Mouse (Mus musculus): ENCODE measurements around the gene 3830406C13Rik. TPM values are rescaled to one million over a fixed set of nuclear protein-coding genes. Genes with fewer than 3 reads are reported as not detected.

Gene 3830406C13Rik
- total RNA-seq, 2 experiments from 2014 or later: 29.0 to 43.3 TPM

DNA sequence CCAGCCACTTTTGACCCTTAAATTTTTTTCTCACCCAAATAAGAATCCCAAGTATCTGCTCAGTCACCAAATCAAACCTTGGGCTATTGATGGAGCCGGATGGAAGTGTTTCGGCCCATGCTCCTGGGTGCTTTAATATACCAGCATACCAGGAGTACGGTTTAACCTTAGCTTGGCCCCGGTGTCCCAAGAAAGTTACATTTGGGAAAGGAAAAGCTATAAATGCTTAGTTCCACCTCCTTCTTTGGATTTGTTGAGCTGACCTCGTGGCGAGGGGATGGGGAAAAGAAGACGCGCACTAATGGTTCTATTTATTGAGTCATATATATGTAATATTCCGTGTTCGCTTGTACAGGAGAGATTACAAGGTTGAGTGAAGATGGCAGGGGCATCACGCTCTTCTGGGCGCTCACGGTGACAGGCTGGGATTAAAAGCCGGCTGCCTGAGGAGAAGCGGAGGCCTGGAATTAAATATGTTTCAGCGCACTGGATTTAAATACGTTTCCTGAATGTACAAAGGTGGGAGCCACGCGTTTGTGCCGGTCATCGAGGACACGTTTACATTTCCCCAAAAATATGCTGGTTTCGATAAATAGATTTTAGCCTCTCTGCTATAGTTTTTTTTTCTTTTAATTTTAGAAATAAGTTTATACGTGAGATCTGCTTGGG, 58.0 kb downstream of the 3830406C13Rik start:
- DNase-seq (ENCODE audit: low spot score in 2 of 2): peak in 1 of 2 experiments; percentile 35

- DNase-seq (ENCODE audit: low spot score in 2 of 2): peak; percentile 49 to 53
These were observed 58.6 kb downstream of the 3830406C13Rik start for GRCm38 (mm10) chr14:12342458-12343131.

DNA sequence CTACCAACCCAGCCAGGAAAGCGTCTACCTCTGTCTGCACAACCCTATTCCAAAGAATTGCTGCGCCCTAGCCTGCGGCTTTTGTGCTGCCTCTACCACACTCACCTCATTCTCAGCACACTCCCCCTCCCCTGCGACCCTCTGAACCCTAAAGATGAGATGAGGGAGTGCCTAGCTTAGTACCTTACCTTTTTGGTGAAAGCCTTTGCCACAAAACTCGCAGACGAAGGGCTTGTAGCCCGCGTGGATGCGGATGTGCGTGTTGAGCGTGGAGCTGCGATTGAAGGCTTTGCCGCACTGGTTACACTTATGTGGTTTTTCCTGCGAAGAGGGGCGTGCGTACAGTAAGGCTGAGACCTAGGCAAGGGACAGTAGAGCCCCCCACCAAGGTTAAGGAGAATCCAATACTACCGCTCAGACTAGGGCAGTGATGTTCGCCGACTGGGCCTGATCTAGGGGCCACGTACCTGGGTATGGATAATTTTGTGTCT, 59.5 kb downstream of the 3830406C13Rik start:
- peak; percentile 52 to 59 for DNase-seq (ENCODE audit: low spot score in 2 of 2)

DNA sequence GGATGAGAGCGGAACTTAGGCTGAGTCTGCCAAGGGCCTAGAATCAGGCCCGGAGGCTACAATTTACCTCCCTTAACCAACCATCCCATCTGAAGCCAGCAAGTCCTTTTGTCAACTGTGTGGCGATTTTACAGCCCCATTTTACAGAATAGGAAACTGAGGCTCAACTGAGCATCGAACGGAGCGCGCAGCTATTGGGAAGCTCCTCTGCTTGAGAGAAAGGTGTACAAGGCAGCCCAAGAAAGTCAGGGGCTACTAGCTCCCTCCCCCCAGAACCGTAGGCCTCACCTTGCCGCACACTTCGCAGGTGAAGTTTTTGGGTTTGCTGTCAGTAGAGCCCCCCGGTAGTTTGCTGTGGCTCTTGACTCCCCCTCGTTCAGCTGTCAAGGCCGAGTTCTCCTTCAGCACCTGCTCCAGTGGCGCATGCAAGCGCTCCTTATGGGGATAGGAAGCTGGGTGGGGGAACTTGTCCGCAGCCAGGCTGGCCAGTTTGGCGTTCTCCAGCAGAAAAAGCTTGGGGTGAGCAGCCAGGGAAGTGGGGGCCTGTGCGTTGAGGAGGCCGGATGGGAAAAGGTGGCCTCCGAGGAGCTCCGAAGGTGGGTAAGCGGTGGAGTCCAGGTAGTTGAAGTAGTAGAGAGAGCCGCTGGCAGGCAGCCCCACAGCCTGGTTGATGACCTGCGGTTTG, 60.2 kb downstream of the 3830406C13Rik start:
- DNase-seq (ENCODE audit: low spot score in 2 of 2): peak in 1 of 2 experiments; percentile 29

- DNase-seq (ENCODE audit: low spot score in 2 of 2): peak; percentile 54 to 68
These were observed 60.8 kb downstream of the 3830406C13Rik start for GRCm38 (mm10) chr14:12344746-12345240.

- DNase-seq (ENCODE audit: low spot score in 2 of 2): peak; percentile 50 to 65
These were observed 61.4 kb downstream of the 3830406C13Rik start for GRCm38 (mm10) chr14:12345241-12345921.

DNA sequence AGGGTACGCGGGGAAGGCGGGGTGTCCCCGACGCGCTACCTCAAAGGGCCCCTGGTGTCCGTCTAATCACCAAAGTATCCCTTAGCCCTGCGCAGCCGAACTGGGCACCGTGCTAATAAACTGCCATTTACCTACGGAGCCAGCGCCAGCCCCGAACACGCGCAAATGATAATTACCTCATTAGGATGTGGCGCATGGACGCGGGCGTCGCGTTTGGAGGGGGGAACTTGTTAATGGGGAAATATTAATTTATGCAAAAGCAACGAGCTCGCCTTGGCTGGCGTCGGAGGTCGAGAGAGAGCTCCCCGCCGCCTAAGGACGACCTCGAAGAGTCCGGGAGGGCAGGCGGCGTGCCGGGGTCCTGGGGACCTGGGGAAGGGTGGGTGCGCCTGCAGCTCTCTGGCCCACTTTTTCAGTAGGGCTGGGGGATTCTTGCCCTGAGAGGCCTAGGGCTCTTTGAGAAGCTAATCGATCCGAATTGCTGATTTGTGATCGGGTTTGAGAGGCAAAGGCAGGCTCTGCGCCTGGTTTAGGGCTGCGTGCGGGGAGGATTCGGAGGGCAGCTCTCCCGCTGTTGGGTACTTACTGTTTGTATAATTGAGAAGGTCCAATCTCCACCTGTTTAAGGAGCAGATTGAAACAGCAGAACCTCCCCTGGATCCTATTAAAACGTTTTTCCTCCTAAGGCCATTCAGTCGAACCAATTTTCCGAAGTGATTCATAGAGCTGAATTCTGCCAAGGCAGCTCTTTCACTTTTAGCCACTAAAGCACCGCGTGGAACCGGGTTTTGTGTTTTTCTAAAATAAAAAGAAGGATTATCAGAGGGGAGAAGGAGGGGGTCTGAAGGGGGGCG, 62.3 kb downstream of the 3830406C13Rik start:
- DNase-seq (ENCODE audit: low spot score in 2 of 2): peak; percentile 60 to 65

DNA sequence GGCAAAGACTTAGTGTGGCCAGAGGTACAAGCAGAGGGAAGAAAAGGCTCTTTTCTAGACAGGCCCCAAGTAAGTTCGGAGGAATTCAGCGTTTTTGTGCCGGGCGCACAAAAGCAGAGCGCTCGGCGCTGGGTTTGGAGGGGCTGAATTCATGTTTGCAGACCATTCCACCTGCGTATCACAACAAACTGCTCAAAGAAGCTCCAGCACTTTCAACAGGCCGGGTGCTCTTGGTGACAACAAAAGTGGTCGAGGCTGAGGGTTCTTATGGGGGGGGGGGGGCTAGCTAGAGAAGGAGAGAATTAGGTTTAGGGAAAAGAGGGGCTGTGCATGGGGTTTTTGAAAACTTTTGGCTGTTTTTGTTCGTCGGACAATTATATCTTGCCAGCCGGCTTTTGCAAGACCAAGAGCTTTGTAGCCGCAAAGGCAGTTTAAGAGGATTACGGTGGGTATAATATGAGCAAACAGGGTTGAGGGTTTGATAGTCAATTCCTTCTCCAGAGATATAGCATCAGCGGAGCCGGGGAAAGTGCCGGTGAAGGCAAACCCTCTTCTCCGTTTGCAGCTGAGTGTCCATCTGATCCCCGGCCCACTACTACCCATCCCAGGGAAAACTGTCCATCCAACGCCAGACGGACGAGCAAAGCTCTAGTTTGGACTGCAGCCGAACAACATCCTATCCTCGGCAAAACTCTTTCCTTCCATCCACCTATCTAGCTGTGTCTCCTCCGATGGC, 63.1 kb downstream of the 3830406C13Rik start:
- peak; percentile 29 to 34 for DNase-seq (ENCODE audit: low spot score in 2 of 2)

DNA sequence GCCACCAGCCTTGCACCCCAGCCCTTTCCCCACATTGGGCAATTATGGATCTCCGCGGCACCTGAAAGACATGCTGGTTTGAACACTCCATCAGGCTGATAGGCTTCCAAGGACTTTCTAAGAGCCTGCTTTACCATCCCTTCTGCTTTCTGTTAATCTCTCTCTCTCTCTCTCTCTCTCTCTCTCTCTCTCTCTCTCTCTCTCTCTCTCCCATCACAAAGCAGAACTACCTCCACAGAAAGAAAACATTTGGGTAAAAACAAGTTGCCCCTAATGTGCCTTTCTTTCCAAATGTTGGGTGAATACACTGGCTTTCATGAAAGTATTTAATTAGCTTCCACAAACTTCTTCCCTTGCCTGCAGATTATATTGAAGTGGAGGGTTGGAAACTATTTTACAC, 64.1 kb downstream of the 3830406C13Rik start, which contains the start of gene Fezf2:
TSS of gene Fezf2 (minus strand) at position 101 of the 400 bp plus-strand sequence.
- no peak for DNase-seq (ENCODE audit: low spot score in 2 of 2)

GRCm38 (mm10) chr14:12349334-12350090, 65.5 kb downstream of the 3830406C13Rik start:
- DNase-seq (ENCODE audit: low spot score in 2 of 2): no peak

DNA sequence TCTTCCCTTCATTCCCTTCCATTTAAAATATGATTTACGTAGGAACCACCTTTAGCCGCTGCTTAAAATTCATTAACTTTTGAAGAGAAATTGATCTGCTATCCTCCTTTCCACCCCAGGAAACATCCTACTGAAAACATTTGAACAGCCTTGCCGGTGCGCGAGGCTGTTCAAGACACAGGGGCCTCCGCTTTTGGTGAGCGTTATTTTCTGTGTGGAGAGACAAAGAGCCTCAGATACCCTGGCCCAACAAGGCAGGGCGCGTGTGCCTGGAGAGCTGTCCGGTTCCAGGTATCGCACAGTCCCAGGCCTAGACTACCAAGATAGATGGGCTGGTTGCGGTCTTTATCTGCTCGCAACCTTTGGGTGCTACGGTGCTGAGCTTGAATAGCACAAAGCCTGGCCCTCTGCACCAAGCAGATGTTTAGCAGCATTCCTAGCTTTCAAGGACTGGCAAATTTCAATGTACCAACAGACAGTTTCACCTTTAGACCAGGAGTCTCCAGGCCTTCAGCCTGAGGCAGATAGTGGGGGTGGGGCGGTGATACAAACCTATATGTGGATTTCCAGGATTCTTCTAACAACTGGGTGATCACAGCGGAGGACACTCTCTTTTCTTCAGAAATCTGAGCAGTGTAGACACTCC, 66.4 kb downstream of the 3830406C13Rik start:
- no peak for DNase-seq (ENCODE audit: low spot score in 2 of 2)

Other genes with a start within 250 kb of the 3830406C13Rik start
- not detected for gene Gm49355, start 197 bp upstream of the 3830406C13Rik start, total RNA-seq (2021)
- gene Fezf2, start 64.0 kb downstream of the 3830406C13Rik start, total RNA-seq (2021): 10 to 100 TPM; 50.1 to 50.7 TPM